Mouse (Mus musculus) kidney, adult 2 months (tissue): ENCODE measurements around the gene Bend4. TPM values are rescaled to one million over a fixed set of nuclear protein-coding genes. Genes with fewer than 3 reads are reported as not detected.

ENCODE experiments used
- DNase-seq: peaks from one replicate; pipeline ENCODE4 v3.0.0; 2021
- H3K27ac ChIP-seq: fragments of 200-500 bp; 2 replicates; pipeline ENCODE4 v1.5.1; 2012; ENCODE audit warnings: low read depth, low read length, control low read depth, inconsistent platforms; ENCODE audit not compliant: insufficient read depth
- H3K27me3 ChIP-seq: fragments of 200-500 bp; replicated peaks from 2 replicates; pipeline ENCODE4 v1.6.1; 2012; ENCODE audit warnings: mild to moderate bottlenecking, moderate library complexity, low read length, inconsistent platforms; ENCODE audit not compliant: control insufficient read depth, insufficient read depth
- H3K36me3 ChIP-seq: fragments of 200-500 bp; 2 replicates; pipeline ENCODE4 v1.6.1; 2012; ENCODE audit warnings: mild to moderate bottlenecking, moderate library complexity, low read length, inconsistent platforms; ENCODE audit not compliant: control insufficient read depth, insufficient read depth
- H3K4me1 ChIP-seq: fragments of 200-500 bp; 2 replicates; pipeline ENCODE4 v1.6.1; 2011; ENCODE audit warnings: low read length; ENCODE audit not compliant: control insufficient read depth, insufficient read depth
- H3K4me3 ChIP-seq: fragments of 200-500 bp; 2 replicates; pipeline ENCODE4 v1.5.1; 2011; ENCODE audit warnings: mild to moderate bottlenecking, low read depth, low read length, control low read depth; ENCODE audit not compliant: insufficient read depth
- CTCF ChIP-seq: fragments of 200-500 bp; conservative IDR thresholded peaks from 2 replicates; pipeline ENCODE4 v1.5.1; 2011; ENCODE audit warnings: low read depth, mild to moderate bottlenecking, control low read depth, low read length, moderate library complexity, mixed read lengths; ENCODE audit not compliant: insufficient read depth, insufficient read length
- POLR2A ChIP-seq: fragments of 200-500 bp; IDR thresholded peaks from one replicate; pipeline ENCODE4 v1.6.1; 2011; ENCODE audit warnings: low read depth, low read length, control low read depth
- WGBS: fragments of 180-500 bp; shearing (Covaris S2); methylation state at CpG from one replicate; pipeline ENCODE4 v1.1.7; 2018; 5-methylcytosine and 5-hydroxymethylcytosine counted together
- polyA plus RNA-seq: library from polyadenylated mRNA; depleted of rRNA; stranded (reverse); fragments of >200 nt; gene quantifications from 2 replicates; pipeline ENCODE4 v1.2.3, GENCODE M21; 2012

Bend4 gene
- polyA plus RNA-seq, 1 experiment: 0.33 TPM

DNA sequence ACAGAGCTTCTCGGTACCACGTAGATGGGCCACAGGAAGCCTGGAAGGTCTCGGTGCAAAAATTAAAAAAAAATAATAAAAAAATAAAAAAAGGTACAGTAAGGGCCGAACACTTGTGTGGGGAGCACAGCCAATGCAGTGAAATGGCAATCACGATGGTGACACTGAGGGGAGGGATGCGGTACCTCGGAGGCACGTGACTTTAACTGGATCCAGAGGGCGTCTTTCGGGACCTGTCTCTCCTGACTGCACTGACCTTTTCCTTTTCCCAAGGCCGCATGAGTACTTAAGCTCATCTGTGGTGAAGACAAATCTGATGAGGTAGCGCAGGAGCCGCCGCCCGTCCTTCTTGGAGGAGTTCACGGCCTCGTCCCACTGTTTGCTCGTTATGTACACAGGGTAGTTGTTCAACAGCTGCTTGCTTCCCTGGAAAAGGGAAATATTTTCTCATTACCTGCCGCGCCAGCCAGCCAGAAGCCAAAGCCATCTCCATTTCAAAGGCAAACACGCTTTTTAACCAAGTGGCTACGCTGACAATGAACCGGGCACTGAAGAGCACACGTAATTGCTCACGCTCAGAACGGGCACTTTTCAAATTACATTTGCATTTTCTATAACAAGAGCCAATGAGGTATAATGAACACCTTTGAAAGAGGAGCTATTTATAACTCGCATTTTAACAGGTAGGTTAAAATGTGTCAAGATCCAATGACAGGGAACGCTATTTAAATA is 28.1 kb downstream of the Bend4 start:
- no peak overlapping the region for H3K27ac ChIP-seq
- no peaks in the 10 kb centered on the region for H3K27me3 ChIP-seq
- no peak for TF ChIP-seq POLR2A
- no peak for TF ChIP-seq CTCF
- 46% methylated on average over 28 of the region's 28 CpGs for WGBS
- H3K4me3 ChIP-seq: no peak overlapping the region
- DNase-seq: no peak
- no peaks in the 10 kb centered on the region for H3K36me3 ChIP-seq
- no peaks in the 10 kb centered on the region for H3K4me1 ChIP-seq

DNA sequence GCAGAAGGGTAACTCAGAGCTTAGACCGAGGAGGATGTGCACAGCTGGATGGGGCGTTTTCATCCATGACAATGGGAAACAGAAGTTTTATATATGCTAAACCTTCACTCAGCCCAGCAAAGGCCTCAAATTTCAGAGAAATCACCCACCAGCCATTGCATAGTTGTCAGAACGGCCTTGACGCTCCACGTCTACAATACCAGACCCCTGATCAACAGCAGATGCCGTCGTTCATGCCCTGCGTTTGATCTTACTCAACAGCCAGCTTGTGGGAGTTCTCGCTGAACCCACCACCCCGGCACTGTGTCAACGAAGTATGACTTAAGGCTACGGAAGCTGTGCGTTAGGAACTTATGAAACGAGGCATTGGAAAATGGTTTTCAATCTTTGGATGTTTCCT is 30.9 kb downstream of the Bend4 start:
- H3K4me1 ChIP-seq: no peaks in the 10 kb centered on the region
- no peak overlapping the region for H3K4me3 ChIP-seq
- DNase-seq: no peak
- H3K36me3 ChIP-seq: no peaks in the 10 kb centered on the region
- no peaks in the 10 kb centered on the region for H3K27me3 ChIP-seq
- H3K27ac ChIP-seq: no peak overlapping the region
- TF ChIP-seq CTCF: no peak
- TF ChIP-seq POLR2A: no peak
- 77% methylated on average over 14 of the region's 14 CpGs for WGBS

DNA sequence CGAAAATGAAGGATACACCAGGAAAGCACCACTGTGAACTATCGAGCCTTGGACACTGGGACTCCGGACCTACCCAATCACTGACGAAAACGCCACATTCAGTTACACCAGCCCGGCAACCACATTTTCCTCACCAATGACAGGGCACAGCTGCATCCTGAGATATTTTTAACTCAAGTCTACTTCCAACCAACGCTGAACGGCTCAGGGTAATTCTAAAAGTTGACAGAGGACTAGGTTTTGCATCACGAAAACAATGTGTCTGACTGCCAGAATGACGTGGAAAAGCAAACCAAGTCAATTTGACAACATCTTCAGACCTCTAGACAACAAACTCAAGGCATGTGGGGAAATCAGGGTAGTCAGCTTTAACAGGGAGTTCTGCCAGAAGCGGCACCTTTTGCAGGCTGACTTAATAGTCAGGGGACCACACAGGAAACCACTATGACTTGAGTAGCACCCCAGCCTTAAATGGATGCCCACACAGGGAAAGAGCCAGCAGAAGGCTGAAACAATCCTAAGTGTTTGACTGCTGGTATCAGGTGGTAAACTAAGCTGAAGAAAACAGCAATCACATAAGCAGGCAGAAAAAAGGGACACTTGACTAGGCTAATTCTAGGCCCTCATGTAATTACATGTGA is 32.8 kb downstream of the Bend4 start:
- DNase-seq: no peak
- Histone ChIP-seq H3K27ac (no peak overlapping the region), H3K27me3 (no peaks in the 10 kb centered on the region), H3K4me1 (no peaks in the 10 kb centered on the region), H3K4me3 (no peak overlapping the region), H3K36me3 (no peaks in the 10 kb centered on the region)
- 72% methylated on average over 11 of the region's 11 CpGs for WGBS
- no peak for TF ChIP-seq CTCF
- TF ChIP-seq POLR2A: no peak

DNA sequence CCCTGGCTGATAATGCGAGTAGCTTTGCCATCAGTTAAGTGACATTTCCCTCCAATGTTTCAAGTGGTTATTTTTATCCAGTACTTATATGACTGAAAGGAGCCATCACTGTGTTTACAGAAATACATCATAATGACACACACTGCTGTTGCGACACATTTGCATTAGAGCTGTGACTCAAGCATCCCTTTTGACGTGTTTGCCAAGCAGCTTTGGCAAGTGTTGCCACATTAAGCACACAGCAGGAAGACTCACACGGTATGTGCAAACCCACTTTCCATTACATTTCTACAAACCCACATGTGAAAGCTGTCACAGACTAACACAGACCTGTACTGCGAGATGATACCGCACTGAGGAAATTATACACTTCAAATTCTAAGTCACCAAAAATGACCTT is 34.2 kb downstream of the Bend4 start:
- Histone ChIP-seq H3K4me1 (no peaks in the 10 kb centered on the region), H3K4me3 (no peak overlapping the region), H3K27me3 (no peaks in the 10 kb centered on the region), H3K36me3 (no peaks in the 10 kb centered on the region), H3K27ac (no peak overlapping the region)
- TF ChIP-seq POLR2A: no peak
- no peak for TF ChIP-seq CTCF
- 85% methylated on average over 6 of the region's 6 CpGs for whole genome bisulfite sequencing
- no peak for DNase-seq

DNA sequence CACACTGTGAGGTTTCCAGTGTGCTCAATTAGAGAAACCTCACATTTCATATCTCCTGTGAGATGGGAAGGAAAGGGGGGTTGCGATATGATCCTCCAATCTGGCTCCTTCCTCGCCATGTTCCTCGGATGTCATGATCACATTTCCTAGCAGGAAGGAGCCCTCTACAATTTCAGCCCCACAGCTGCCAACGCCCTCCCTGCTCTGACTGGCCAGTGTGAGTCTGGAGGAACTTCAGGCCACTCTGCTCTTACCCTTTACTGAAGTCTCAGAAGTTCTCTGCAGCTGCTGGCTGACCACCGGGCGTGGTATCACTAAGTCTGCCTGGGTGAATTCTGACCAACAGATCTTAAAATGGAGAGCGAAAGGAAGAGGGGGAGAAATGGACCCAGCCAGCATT is 45.6 kb downstream of the Bend4 start:
- 54% methylated on average over 7 of the region's 7 CpGs for WGBS
- no peak overlapping the region for H3K27ac ChIP-seq
- H3K4me3 ChIP-seq: no peak overlapping the region
- H3K4me1 ChIP-seq: no peaks in the 10 kb centered on the region
- TF ChIP-seq CTCF (no peak), POLR2A (no peak)
- no peaks in the 10 kb centered on the region for H3K27me3 ChIP-seq
- DNase-seq: no peak
- H3K36me3 ChIP-seq: no peaks in the 10 kb centered on the region

DNA sequence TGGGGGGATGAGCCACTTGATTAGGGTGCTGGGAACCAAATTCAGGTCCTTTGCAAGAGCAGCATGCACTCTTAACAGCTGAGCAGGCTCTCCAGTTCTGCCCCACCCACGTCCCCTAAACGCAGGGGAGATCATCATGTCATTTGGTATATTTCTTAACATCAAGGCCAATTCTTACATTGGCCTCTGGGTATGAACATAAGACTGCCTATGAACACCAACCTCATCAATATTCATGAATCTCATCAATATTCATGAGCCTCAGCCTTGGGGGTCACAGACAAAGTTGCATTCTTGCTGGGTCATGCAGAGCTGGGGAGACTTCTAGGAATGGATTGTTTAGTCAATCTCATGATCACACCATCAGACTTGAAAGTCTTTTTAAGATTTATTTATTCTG is 46.4 kb downstream of the Bend4 start:
- no peak overlapping the region for H3K27ac ChIP-seq
- H3K27me3 ChIP-seq: no peaks in the 10 kb centered on the region
- H3K36me3 ChIP-seq: no peaks in the 10 kb centered on the region
- H3K4me3 ChIP-seq: no peak overlapping the region
- TF ChIP-seq POLR2A (no peak), CTCF (no peak)
- no peaks in the 10 kb centered on the region for H3K4me1 ChIP-seq
- WGBS: 92% methylated on average over 2 of the region's 2 CpGs
- no peak for DNase-seq

DNA sequence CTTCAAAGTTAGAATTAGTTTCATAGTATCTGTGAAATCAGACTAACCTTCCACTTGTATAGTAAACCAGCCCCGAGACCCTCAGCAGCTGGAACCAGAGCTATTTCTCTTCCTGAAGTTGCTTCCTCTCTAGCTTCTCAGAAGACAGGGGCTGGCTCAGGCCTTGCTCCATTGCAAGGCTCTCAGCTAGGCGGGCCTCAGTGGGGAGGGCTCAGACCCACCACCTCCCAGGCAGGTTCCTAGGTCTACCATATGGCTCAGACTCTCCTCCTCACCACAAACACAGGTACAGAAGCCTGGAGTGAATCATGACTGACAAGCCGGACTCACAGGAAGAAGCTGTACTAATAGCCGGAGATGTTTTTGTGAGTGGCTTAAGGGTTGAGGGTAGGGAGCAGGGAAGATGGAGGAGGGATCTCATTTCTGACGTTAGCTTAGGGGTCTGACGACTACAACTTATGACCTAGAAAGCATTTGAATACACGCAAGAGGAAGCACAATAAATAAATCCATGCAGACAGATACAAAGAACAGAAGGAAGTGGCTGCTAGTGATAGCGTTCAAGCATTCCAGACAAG is 51.0 kb downstream of the Bend4 start:
- Histone ChIP-seq H3K27me3 (no peaks in the 10 kb centered on the region), H3K27ac (no peak overlapping the region), H3K36me3 (no peaks in the 10 kb centered on the region), H3K4me3 (no peak overlapping the region), H3K4me1 (no peaks in the 10 kb centered on the region)
- no peak for TF ChIP-seq CTCF
- no peak for TF ChIP-seq POLR2A
- DNase-seq: no peak
- WGBS: 57% methylated on average over 8 of the region's 8 CpGs
